Mouse (Mus musculus): ENCODE measurements at regions not wholly inside any gene's neighbourhood (a gene's known extent, or its start where the extent isn't known, plus 50 kb on each side); places are given as distances from the start of the nearest gene placed in this dataset.
A peak's percentile ranks its signal among the peaks of the same experiment; 100 is the strongest.

DNA sequence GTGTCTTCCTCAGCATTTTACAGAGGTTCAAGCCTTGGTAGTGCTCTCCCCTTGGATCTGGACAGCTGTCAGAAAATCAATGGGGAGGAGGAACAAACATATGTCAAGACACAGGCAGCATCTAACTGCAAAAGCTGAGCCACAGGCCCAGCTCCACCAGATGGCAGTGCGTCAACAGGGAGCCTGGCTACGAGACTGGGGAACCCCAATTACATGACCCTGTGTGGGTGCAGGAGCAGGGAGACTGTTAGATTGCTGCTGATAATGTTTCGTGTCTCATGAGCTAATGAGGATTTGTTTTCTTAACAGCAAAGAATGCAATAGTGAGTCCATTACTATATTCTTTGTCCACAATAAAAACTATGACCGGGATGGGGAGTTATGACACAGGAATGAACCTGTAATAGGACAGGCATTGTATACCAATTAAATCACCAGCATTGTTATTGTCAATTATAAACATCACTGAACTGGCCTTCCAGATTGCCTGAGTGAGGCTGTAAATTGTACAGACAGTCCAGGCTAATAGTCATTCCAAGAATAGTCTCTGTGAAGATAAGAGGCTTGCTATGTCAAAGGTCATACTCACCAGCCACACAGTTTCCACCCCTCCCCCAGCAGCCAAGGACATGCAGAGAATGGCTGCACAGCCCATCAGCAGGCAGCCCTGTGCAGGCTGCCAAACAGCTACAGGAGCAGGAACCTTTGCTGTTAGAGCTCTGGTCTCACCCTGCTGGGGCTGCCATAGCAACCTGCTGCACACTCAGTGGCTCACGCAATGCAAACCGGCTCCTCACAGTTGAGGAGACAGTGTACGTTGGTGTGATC lies 58.8 kb upstream of the Barx2 start:
- peak; percentile 88 for DNase-seq (ENCODE audit: extremely low spot score)

DNA sequence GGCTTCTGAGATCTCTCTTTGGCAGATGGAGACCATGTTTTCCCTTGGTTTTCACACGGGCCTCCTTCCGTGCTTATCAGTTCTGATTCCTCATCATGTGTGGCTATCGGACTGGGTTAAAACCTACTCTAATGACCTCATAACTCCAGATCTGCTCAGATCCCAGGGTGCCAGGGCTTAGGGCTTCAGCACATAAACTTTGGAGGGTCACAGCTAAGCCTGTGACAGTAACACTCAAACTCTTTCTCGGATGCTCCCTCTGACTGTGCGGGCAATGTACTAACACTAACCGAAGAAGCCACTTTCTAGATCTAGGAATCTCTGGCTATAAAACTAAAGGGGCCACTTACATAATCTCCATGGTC lies 59.3 kb upstream of the Barx2 start:
- DNase-seq (ENCODE audit: extremely low spot score): no peak

- DNase-seq (ENCODE audit: extremely low spot score): no peak
Measured at GRCm38 (mm10) chr9:31976191-31976590, 62.9 kb upstream of the Barx2 start.

- no peak for DNase-seq (ENCODE audit: extremely low spot score)
Measured at GRCm38 (mm10) chr9:31978071-31978470, 64.8 kb upstream of the Barx2 start.

DNA sequence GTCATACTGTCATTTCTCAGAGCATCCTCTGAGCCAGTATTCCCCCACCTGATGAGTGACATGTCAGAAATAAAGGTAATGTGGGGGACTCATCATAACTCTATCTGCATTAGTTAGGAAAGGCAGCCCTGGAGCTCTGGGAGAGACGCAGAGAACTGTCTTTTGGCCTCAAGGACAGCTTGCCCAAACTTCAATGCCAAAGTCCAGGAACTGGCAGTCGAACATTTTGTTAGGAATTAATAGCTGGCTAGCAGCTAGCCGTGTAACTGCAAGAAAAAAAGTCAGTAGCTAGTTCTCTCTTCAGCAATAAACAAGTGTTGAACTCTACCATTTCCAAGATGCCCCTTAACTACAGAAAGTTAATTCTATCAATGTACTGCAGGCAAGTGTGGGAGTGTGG lies 65.9 kb upstream of the Barx2 start:
- no peak for DNase-seq (ENCODE audit: extremely low spot score)

DNA sequence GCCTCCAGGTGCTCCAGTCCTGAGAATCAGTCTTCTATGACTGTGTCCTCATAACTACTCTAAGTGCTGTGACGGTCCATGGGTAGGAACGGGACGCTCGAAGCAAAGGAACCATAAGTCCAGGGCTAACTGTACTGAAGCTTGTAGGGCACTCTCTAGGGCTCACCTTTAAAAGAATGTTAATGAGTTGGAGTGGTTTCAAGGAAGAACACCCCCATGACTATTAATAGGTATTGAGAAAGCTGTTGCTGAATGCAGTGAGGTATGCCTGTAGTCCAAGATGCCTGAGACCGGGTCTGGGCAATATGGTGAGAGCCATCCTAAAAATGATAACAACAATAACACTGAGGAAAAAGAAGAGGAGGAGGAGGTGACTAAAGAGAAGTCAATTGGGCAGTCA lies 67.2 kb upstream of the Barx2 start:
- DNase-seq (ENCODE audit: extremely low spot score): no peak

DNA sequence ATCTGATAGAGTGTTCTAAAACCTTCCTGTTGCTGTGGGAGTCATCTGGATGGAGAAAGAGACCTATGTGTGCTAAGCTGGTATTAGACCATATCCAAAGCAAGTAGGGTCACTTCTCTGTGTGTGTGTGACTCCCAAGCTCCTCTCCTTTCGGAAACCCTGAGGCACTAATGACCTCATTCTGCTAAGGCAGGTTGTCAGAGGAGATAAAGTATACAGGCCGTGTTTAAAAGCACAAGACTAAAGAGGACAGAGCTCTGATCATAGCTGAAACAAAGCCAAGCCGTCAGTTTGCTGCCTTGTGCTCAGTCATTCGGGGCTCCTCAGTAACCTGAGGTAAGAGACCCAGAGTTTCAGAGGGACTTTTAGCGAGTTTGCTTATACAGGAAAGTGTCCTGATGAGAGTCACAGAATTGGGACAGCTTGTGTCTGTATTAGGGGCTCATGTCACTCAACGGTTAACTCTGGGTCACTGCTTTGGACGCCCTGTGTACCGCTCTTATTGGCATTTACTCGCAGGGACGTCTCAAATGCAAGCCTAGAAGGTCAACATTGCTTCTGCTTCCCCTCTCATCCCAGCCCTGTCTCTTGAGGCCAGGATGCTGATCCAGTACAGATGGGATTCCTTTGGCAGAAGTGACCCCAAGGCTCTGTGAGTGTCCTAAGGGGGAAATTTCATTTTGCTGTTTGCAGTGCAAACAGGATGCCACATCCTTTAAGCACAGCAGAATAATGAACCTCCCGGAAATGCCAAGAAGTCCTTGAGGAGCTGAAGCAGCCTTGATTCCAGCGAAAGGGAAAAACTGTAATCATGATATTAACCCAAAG lies 70.7 kb upstream of the Barx2 start:
- no peak for DNase-seq (ENCODE audit: extremely low spot score)

DNA sequence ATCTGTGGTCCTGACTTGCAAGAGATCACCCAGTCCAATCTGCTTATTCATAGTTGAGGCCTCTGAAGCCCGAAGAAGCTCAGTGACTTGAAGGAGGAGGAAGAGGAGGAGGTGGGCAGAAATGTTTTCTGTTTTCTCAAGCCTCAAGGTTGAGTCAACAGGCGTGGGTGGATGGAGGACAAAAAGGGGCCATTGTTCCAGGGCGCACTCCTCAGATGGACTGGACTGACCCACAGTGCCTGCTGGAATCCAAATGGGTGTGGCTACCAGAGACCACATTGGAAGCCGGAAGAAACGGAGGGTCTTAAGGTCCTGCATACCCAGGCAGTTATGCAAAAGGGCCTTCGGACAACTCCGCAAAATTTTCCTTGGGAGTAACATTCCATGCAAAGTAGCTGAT lies 75.6 kb upstream of the Barx2 start:
- DNase-seq (ENCODE audit: extremely low spot score): no peak

DNA sequence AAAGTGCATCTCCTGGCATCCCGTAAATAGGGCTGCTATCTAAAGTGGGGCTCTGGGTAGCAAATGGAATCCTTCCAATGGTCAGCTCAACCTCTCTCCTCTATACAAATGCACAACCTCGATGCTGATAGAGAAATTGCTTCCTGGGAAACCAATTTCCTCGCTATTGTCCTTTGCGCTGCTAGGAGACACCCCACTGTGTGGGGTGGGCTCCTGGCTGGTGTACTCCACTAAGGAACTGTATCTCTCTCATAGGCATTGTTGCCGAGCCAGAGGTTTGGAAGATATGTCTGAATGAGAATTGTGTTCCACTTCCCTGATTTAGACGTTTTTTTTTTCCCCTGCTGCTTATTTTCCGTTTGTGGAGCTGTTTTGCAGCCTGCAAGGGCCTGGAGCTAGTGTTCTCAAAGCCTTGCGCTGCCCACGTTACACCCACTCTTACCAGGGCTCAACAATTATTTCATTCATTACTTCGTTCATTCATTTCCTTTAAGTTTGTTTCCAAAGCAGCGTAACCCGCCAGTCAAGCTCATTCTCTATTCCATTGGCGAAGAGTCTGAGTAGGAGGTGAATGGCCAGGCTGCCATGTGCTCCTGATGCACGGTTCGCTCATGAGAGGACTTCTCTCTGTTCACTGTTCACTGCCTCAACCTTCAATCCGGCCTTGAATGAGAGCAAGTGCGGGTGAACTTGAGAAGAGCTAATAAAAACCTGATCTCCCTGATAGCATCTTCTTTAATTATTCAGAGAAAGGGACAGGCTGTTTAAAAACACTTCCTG lies 76.5 kb upstream of the Barx2 start:
- no peak for DNase-seq (ENCODE audit: extremely low spot score)

- no peak for DNase-seq (ENCODE audit: extremely low spot score)
Measured at GRCm38 (mm10) chr9:31990456-31990855, 77.2 kb upstream of the Barx2 start.

DNA sequence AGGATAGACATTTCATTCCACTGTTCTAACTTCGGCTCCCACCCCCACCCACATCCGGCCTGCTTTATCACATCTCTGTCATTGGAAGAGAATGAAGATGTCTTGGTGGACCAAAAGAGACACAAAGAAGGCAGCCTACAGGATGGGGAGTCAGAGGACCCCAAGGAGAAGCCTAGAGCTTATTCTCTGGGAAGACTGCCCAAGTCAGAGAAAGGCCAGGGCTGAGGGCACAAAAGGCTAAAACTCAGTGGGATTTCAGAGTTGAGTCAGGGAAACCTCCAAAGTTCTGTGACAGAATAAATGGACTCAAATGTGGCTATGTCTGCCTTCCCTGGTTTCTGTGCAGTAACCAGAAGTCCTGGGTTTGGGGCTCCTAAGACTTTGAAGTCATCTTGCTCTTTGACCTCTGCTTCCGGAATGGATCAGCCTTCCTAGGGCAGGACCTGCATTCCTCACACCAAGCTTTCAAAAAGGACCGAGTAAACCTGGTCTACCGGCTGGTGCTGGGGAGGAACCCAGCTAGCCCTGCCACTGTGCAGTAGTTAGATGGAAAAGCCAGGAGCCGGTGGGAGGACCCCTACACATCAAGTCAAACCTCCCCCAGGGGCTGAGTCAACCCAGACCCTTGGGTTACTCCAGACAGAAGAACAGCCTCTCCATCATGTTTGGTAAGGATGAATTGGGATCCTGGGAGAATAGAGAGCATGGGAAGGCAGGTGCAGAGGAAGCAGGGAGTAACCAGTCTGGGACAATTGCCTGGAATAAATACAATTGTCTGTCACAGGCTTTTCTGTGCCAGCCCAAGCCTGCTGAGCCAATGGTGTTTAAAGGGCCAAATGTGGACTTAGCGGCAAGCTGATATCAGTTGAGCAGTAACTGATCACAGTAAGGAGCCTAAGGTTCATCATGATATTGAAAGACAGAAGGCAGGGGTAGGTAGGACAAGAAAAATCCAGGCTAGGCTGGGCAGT lies 80.7 kb upstream of the Barx2 start:
- no peak for DNase-seq (ENCODE audit: extremely low spot score)

GRCm38 (mm10) chr9:31995101-31995500 lies 81.8 kb upstream of the Barx2 start:
- no peak for DNase-seq (ENCODE audit: extremely low spot score)

GRCm38 (mm10) chr9:31995700-31996099 lies 82.4 kb upstream of the Barx2 start:
- no peak for DNase-seq (ENCODE audit: extremely low spot score)

GRCm38 (mm10) chr9:31996466-31997177 lies 83.4 kb upstream of the Barx2 start:
- DNase-seq (ENCODE audit: extremely low spot score): no peak

DNA sequence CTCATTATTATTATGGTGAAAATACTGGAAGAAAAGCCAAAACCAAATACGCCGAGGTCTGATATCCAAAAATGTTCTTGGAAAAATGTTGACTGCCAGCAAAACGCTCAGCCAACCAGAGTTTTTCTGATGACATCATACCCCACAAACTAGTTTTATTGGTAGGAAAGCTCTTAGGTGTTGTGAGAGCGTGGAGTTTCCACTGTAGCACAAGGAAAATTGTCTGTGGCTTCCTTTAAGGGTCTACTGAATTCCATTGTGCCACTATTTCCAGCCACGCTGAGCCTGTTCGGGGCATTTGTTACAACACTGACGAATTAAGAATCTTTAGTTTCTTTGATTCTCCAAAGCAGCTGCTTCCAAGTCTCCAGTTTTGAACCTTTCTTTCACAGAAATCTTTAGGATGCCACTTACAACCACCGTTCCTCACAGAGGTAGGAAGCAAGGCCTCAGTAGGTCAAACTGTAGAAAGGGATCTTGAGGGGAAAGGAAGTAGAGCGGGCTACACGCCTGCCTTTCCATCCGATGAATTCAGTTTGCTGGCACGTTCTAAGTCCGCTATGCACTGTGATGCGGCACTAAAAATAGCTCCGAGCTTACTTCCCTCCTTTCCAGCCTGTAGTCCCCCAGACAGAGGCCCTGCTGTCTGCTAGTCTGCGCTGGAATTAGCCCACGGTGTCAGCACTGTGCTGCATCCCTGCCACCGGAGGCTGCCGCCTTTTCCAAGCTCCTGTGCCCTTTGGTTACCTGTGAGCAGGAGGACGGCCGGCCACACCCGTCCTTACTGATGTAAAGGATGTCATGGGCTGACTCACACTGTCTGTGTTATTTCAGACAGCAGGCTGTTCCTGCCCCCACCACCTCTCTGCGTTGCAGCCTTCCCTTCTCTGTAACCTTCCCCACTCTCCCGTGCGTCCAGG lies 84.2 kb upstream of the Barx2 start:
- DNase-seq (ENCODE audit: extremely low spot score): no peak

DNA sequence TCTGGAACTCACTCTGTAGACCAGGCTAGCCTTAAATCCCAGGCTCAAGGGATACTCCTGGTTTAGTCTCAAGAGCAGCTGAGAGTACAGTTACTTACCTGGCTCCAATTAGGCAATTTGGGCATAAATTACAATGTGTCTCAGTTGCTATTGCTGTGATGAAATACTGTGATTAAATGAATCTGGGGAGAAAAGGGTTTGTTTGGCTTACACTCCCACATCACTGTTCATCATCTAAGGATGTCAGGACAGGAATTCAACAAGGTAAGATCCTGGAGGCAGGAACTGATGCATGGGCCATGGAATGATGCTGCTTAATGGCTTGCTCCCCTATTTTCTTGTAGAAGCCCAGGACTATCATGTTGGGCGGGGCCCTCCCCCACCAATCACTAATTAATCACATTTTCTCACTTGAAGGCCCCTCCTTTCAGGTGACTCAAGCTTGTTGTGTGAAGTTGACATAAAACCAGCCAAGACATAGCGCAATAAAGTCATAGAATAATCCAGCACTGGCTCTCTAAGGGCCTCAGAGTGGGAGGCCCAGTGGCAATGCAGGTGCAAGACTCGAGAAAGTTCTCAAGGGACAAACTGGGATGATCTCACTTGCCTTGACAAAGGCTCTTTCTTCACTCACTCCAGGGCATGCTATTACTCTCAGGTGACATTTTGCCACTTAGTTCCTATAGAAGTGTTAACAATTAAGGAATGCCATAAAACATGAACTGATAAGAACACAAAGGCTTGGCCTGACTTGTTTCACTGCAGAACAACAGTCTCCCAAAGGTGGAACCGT lies 85.4 kb upstream of the Barx2 start:
- no peak for DNase-seq (ENCODE audit: extremely low spot score)

GRCm38 (mm10) chr9:31999760-32000159 lies 86.5 kb upstream of the Barx2 start:
- DNase-seq (ENCODE audit: extremely low spot score): no peak

DNA sequence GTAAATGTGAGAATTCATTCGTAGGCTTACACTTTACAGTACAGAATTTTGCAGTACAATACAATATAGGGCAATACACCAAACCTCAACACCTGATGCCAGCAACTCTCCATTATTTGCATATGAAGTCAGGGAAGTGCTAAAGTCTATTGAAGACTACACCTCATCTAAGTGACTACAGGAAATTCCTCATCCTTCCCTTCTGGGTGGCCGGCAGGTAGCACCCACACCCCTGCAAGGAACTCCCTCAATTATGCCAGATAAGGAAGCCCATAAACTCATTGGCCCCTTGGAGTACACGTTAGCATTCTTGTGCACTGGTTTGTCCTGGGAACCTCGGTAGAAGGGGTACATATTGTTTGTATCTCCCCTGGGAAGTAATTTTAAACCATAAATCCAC lies 89.7 kb upstream of the Barx2 start:
- no peak for DNase-seq (ENCODE audit: extremely low spot score)

GRCm38 (mm10) chr9:32003730-32004129 lies 90.5 kb upstream of the Barx2 start:
- no peak for DNase-seq (ENCODE audit: extremely low spot score)

All from embryo, embryonic 9.5 days (tissue).